Mouse (Mus musculus) R1 (cell line): Measurements from ENCODE around the gene Igfbp7.
"Not testable (repeated sequence)": the region's sequence is repeated elsewhere in the genome, so short reads cannot be mapped to it uniquely, and the experiment has no call there.

Source experiments
- DNase-seq: peaks from one replicate; pipeline ENCODE4 v3.0.0-alpha.2; 2018; ENCODE audit warnings: low read depth, low spot score

The Igfbp7 gene

DNA sequence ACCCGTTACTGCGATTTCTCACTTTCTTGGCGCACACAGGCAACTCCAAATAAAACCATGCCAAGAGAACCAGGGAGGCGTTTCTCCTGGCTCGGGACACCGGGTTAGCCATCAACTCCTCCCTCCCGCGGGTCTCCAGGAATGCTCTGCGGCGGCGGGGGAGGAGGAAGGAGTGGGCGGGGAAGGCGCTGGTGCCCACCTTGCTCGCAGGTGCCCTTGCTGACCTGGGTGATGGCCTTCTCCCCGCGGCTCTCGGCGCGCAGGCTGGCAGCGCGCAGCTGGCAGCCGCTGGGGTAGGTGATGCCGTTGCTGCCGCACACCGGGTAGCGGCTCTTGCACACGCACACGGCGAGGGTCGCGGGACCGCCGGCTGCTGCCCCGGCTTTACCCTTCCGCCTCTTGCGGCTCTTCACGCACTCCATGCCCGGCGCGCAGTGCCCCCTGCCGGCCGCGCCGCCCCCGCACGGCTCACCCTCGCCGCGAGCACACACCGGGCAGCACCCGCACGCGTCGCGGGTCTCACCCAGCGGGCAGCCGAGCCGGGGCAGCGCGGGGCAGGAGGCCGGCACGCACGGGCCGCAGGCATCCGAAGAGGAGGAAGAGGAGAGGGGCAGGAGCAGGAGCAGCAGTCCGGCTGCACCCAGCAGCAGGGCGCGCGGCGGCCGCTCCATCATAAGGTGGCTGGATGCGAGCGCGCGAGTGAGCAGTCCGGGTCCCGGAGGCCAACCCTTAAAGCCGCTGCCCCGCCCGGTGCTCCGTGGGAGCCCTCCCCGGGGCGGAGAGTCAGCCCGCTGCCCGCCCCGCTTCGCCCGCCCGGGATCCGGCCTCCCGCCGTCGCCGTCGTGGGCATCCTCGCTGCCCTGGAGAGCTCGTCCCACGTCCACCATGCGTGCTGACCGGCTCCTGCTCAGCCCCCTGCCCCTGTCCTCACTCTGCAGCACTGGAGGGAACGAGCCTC, at the start of gene Igfbp7:
TSS of gene Igfbp7 (minus strand) at position 701 of the 958 bp plus-strand sequence.
- peak; percentile 68 for DNase-seq

DNA sequence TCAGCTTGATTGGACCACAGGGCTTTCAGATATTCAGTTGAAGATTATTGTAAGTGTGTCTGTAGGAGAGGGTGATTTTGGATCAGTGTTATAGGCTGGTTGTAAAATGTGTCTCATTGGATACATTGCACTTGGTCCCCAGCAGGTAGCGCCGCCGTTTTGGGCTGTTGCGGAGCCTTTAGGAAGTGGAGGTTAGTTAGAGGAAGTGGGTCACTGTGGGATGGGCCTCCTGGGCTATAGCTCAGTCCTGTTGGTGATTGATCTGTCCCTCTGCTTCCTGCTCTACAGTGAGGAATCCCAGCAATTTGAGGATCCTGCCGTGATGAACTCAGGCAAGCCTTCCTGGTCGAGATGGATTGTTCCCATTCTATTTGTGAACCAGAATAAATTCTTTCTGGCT, 44.3 kb upstream of the Igfbp7 start:
- DNase-seq: no peak

DNA sequence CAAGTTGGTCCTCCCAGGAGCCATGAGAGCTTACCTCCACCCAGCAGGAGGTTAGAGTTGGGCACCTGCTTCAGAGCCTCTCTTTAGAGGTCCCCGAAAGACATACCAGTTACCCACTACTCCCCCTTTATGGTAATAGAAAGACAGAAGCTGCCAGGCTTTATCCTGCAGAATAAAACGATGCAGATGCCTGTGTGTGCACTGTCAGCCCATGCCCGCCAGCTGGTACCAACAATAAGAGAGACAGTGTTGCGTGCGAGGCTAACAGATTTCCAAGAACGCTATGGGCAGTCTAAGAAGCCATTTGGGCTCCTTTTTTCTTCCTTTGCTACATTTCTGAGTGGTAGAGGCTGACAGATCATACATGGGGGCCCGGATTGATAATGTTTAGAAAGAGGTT, 41.7 kb upstream of the Igfbp7 start:
- DNase-seq: no peak

DNA sequence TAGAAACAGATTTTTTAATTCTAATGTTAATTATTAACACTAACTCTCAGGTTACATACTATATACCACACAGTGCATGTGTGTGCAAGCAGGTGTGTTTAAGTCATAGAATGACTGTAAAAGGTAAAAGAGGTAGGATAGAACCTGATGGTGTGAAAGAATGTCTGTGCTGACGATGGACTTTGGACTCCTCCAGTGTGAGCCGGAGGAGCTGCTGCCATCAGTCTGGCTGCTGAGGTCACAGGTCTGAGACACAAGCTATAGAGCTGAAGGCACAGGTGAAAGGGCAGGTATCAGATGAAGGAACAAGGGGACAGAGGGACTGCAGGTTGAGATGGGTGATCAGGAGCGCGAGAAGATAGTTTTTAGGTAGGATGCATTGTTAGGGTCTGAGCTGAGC, 37.6 kb upstream of the Igfbp7 start:
- no peak for DNase-seq

DNA sequence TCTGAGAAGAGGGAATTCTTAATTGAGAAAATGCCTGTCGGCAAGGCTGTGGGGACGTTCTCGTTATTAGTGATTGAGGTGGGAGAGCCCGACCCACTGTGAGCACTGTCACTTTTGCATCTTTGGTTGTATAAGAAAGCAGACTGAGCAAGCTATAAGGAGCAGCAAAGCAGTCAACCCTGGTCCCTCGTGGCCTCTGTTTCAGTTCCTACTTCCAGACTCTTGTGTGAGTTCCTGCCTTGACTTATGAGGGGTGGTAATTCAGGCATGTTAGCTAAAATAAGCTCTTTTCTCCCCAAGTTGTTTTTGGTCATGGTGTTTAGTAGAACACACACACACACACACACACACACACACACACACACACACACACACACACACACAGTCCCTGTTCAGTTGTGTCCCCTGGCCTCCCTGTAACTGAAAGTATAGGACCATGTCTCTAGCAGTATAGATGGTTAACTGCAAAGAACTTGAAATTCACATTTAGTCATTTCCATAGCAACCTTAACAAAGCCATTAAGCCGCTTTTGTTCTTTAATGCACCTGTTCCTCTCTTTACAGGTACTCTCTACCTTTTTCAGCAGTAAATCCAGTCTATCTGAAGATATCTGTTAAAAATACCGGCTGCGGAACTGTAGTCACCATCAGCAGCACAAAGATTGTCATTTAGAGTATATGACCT, 36.2 kb upstream of the Igfbp7 start:
- DNase-seq: no peak

DNA sequence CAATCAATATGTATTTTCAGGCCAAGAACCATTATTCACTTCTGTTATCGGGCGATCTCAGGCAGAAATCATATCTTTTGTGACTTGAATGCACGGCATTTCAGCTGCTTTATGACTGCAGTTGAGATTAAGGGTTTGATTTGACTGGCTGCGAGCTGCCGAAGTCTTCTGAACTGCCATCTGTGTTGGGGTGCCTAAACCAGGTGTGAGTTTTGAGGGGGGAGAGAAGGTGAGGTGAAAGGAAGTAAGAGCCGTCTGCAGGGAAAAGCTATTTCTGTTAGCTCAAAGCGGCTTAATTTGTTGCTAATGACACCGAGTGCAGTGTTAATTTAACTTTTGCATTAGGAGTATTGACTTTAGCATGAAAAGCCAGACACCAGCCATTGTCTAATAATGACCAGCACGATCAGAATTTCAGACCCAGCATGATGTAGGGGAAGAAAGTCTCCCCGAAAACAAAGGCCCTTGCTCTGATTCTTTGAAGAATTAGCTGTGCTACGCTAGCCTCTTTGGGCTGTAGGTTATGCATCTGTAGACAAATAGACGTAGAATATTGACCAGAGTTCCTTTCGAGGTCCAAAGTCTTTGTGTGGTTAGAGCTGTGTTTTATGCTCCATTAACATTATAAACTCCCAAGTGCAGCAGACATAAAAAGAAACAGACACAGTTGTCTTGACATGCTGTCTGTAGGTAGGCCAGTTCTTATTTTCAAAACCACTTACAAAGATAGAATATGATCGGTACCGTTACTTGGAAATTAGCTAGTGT, 35.2 kb upstream of the Igfbp7 start:
- no peak for DNase-seq

DNA sequence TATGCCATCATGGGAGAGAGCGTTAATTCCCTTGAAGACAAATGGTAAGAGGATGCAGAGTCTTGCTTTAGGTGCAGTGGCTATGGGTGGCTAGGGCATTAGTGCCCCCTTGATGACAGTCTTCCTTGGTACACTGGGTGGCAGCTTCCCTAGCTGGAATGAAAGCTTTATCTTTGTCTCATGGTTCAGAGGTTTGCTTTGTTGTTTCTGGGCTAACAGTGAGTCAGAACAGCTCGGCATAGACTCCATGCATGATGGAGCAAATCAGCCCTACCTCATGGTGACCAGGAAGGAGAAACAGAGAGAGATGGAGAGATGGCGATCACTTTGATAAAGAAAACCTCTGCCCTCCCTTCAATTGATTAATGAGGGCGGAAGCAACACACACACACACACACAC, 28.5 kb upstream of the Igfbp7 start:
- DNase-seq: no peak

DNA sequence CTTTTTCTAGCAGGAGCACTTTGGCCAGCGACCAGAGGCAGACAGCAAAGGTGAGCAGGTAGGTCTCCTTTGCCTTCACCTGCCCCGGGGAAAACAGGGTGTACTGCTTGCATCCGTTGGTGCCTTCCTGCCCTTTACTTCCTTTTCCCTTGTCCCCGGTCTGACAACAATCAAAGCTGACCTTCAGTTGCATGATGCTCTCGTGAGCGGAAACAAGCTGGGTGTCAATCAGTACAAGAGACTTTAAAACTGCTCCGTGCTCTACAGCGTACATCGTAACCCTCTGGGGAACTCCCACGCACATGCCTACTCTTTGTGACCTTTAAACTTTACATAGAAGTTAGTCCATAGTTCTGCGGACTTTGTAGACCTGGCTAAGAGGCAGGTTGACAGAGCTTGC, 26.2 kb upstream of the Igfbp7 start:
- peak; percentile 31 for DNase-seq

DNA sequence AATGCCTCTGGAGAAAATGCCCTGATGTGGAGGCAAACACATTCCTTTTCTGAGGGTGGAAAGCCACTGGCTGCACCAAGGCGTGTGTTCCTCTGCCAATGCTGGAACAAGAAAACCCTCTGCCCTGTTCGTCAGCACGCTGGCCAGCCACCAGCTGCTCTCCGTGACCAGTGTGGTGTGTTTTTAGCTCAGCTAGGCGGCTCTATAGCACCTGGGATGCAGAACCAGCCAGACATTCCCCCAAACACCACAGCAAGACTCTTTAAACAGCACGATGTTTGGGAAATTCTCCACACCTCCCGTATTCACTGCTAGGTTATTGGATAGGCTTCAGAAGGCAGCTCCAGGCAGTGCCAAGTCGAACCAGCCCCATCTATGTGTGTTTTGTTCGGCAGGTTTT, 25.7 kb upstream of the Igfbp7 start:
- DNase-seq: peak; percentile 23

DNA sequence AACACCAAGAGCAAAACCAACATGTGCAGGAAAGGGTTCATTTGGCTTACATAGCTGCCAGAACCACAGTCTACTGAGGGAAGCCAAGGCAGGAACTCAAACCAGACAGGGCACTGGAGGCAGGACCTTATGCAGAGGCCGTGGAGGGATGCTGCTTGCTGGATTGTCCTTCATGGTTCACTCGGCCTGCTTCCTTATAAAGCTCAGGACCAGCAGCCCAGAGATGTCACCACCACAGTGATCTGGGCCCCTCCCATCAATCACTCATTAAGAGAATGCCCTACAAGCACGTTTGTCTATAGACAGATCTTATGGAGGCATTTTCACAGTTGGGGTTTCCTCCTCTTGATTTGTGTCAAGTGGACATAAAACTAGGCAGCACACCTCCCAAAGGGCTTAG, 25.3 kb upstream of the Igfbp7 start:
- DNase-seq: no peak

DNA sequence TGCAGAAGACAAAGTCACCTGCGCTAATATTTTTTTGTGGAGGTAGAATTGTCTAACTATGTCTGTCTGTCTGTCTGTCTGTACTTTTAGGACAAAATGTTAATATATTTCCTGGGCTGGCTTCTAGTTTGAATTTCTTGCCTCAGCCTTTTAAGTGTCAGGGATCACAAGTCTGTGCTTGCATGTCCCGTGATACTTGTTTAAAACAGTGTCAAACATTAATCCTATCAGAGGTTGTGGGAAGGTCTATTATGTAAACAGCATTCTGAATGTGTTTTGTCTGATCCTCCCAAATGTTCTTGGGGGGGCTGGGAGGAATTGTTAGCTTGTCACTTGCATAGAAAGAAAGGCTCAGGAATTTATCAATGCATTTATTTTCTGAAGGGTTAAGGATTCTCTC, 24.6 kb upstream of the Igfbp7 start:
- DNase-seq: no peak

DNA sequence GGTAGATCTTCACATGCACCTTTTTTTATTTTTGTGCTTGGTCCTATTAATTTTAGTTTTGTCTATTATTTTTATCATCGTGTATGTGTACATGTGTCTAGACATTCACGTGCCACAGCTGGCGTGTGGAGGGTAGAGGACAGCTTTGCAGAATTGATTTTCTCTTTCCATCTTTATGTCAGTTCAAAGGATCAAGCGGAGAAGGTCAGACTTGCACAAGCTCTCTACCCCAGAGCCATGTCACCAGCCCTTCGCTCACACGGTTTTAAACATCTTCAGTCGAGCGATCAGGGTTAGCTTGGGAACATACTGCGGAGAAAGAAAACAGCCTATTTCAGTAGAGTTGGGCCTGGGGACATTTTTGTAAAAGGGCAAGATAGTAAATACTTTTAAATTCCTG, 23.2 kb upstream of the Igfbp7 start:
- no peak for DNase-seq

DNA sequence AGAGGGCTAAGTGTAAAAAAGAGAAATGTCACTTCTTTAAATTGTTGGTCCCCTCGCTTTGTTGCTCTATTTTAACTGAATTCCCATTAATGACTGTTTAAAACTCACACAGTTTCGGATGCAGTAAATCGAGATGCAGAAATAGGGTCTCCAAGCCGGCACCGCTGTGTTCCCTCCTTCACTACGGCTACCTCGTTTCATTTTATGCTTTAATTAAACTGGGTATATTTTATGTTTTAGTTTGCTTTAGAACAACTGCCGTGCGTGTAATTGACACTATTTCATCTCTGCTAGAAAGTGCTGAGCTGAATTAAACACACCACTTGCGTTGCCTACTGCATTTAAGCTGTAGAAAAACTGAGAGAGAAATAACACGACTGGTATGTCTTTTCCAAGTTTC, 22.6 kb upstream of the Igfbp7 start:
- DNase-seq: no peak

DNA sequence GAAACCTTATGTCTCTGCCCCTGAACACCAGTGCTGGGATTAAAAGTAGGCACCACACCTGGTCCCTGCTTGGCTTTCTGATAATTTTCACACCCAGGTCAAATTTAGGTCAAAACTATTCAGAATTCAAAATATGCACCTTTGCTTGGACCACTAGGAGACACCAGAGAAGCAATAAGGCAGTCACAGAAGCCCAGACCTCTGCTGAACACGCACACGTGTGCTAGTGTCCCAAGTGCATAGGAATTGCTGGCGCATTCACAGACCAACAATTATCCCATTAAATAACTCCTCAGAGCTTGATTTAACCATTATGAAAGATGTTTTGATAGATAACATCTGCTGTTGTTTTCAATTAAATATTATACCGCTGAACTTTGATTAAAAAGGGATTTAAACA, 22.2 kb upstream of the Igfbp7 start:
- no peak for DNase-seq

DNA sequence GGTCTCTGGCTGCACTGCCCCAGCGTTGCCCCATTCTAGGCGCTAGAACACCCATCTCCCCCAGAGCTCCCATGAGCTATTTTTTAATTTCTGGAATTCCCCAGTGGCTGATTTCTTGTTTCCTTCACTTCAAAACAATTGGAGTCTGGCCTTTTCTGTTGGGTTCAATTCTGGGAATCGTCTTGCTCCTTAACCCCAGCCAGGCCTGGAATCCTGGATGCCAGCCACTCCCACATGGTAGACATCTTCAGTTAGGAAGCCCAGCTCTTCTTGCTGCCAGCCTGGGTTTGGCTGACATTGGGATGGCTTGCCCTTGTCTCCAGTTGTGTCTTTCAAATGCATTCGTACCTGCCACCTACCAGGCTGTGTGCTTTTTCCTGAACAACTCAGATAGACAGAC, 20.7 kb upstream of the Igfbp7 start:
- DNase-seq: no peak

DNA sequence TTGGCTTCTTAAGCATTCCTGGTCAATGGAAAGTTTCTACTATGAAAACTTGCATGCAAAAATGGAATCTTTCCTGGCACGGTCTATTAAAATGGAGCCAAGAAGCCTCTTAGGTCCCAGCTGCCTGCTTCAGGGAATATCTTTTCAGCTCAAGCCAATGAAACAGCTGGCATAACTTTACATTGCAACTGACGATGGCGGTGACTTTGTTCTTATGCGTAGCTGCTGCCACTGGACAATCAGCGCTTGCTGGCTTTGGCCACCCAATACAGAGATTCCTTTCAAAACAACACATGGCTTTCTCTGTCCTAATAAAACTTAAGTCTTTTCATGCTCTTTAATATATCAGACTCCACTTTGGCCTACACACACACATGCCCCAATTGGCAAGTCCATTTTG, 20.1 kb upstream of the Igfbp7 start:
- DNase-seq: no peak

DNA sequence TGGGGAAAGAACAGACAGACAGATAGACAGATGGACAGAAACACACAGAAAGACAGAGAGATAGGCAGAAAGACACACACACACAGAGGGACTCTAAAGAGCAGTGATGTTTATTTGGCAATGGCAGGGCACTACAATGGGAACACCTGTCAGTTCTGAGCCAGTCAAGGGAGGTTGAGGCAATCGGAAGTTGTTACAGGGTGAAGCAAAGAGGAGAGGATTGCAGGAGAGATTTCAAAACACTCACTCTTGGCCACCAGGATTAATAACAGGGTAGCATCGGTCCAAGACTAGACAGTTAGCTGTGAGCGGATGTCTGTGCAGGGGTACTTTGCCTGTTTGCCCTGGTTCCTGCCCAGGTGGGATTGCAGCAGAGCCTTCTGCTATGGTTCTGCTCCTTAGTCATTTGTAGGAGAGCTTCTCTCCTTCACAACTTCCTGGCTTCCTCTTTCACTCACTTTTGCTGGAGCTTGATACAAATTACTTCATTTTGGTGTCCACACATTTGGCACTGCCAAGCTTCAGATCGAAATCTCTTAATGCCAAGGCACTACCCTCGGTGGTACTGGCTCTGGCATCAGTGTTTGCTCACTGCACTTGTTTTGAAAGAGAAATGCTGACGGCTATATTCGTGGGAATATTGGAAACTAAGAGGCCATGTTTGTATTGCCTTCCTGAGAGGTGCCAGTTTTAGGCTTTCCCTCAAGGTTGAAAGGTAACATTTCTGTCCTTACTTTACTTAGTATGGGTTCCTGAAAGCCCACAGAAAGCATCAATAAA, 18.1 kb upstream of the Igfbp7 start:
- DNase-seq: no peak

DNA sequence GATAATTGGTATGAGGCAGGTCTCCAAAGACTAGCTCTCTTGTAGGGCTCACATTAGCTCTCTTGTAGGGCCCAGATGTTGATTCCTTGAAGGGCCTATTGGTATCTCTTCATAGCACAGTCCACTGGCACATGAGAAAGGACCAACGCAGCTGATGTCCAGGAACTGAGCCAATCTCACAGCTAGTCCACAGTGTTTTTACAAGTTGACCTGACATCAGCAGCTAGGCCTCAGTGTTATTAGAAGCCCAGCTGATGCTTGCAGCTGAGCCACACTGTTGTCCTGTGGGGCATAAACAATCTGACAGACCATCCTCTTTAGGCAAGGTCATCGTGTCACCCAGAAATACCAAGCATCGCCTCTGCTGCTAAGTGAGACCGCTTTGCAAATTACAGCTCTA, 11.7 kb upstream of the Igfbp7 start:
- DNase-seq: not testable (repeated sequence)

DNA sequence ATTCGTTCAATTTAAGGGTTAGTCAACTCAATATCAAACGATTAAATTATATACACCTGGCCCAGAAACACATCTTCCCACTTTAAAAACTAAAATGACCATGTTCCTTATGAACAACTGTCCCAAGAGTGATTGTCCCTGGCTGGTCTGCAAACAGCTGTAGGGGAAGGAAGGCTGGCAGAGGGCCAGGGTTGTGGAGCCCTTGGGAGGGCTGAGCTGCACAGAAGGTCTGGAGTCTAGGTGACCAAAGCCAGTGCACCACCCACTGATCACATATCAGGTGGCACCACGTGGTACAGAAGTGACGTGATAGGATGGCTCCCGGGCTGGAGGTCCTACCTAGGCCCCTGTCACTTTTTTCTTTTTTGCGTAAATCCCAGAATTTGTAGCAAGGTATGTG, 8.2 kb upstream of the Igfbp7 start:
- DNase-seq: no peak

DNA sequence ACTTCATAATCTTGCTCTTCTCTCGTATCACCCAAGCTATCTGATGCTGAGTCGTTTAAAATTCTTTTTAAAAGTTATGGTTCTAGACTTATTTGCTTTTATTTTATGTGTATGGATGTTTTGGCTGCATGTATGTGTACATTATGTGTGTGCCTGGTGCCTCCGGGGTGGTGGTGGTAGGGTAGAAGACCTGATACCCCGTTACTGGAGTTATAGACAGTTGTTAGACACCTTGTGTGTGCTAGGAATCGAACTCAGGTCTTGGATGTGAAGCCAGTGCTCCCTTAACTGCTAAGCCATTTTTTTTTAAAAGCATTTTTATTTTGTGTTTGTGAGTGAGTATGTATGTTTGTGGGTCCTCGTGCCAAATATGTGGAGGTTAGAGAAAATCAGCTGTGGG, 689 bp upstream of the Igfbp7 start:
- no peak for DNase-seq

DNA sequence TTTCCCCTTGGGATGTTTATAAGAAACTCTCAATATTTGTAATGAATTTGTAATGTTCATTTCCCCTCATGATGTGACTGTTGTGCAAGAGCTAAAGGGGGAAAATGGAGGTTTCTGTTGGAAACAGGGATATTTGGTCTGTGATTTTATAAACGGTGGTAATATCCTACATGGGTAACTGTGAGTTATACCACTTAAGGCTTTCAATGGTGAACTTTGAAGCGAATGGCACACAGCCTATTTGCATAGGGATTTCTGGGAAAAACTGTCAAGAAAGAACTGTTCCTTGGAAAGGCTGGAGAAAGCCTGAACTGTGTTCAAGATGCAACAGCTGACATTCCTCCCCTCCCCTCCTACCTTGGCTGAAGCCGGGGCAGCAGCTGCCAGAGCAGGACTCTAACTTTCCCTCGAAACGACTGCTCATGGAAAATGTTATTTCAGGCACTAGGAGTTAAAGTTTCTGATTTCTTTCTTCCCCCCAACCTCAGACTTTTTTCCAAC, 1.4 kb downstream of the Igfbp7 start:
- DNase-seq: no peak
